Mouse (Mus musculus) MEL (cell line): ENCODE measurements around the gene L1cam. TPM values are rescaled to one million over a fixed set of nuclear protein-coding genes. Genes with fewer than 3 reads are reported as not detected.

Experiments
- DNase-seq: peaks from one replicate; pipeline ENCODE4 v3.0.0; 2011; ENCODE audit warnings: low read depth, low spot score
- H3K27ac ChIP-seq: 2 replicates; pipeline ENCODE4 v1.5.1; 2012; ENCODE audit warnings: low read depth, mild to moderate bottlenecking, control low read depth, low read length, moderate library complexity; ENCODE audit not compliant: control insufficient read depth
- H3K27me3 ChIP-seq, 2 experiments: fragments of 150-350 bp in 1 of 2; sonication (generic) in 1 of 2; 2 replicates each; pipeline ENCODE4 v1.6.1; 2012; ENCODE audit warnings: low read length in 2 of 2, mild to moderate bottlenecking in 2 of 2, improper control_type of control experiment in 1 of 2, moderate library complexity in 1 of 2; ENCODE audit not compliant: insufficient read depth in 2 of 2, control insufficient read depth in 1 of 2
- H3K36me3 ChIP-seq, 2 experiments: 2 replicates each; pipeline ENCODE4 v1.6.1; 2012 to 2014; ENCODE audit warnings: low read length in 2 of 2, improper control_type of control experiment in 1 of 2, inconsistent platforms in 1 of 2, mild to moderate bottlenecking in 1 of 2; ENCODE audit not compliant: insufficient read depth in 2 of 2, control insufficient read depth in 1 of 2
- H3K4me1 ChIP-seq, 2 experiments: fragments of 150-350 bp in 1 of 2; sonication (generic) in 1 of 2; 2 replicates each; pipeline ENCODE4 v1.6.1; 2012; ENCODE audit warnings: low read length in 2 of 2, improper control_type of control experiment in 1 of 2, mild to moderate bottlenecking in 1 of 2; ENCODE audit not compliant: insufficient read depth in 2 of 2, control insufficient read depth in 1 of 2
- H3K4me3 ChIP-seq, 2 experiments: fragments of 150-350 bp in 1 of 2; sonication (generic) in 1 of 2; 2 replicates each; pipeline ENCODE4 v1.5.1; 2012; ENCODE audit warnings: low read depth in 2 of 2, low read length in 2 of 2, mild to moderate bottlenecking in 2 of 2, moderate library complexity in 2 of 2, control low read depth in 1 of 2, improper control_type of control experiment in 1 of 2; ENCODE audit not compliant: control insufficient read depth in 1 of 2, insufficient read depth in 1 of 2
- H3K79me2 ChIP-seq: 2 replicates; pipeline ENCODE4 v1.6.1; 2012; ENCODE audit warnings: mild to moderate bottlenecking, low read length, moderate library complexity; ENCODE audit not compliant: control insufficient read depth, poor library complexity, insufficient read depth
- H3K9ac ChIP-seq: 2 replicates; pipeline ENCODE4 v1.6.1; 2012; ENCODE audit warnings: low read depth, mild to moderate bottlenecking, control low read depth, low read length, moderate library complexity; ENCODE audit not compliant: control insufficient read depth, poor library complexity, severe bottlenecking
- H3K9me3 ChIP-seq: fragments of 150-350 bp; sonication (generic); replicated peaks from 2 replicates; pipeline ENCODE4 v1.6.1; 2012; ENCODE audit warnings: mild to moderate bottlenecking, low read length, improper control_type of control experiment, moderate library complexity; ENCODE audit not compliant: insufficient read depth
- BHLHE40 ChIP-seq: IDR thresholded peaks from 2 replicates; pipeline ENCODE4 v1.6.1; 2012; ENCODE audit warnings: low read depth, mild to moderate bottlenecking, inconsistent platforms, low read length, improper control_type of control experiment, borderline replicate concordance
- CHD1 ChIP-seq: IDR thresholded peaks from 2 replicates; pipeline ENCODE4 v1.6.1; 2012; ENCODE audit warnings: low read depth, mild to moderate bottlenecking, inconsistent platforms, low read length, improper control_type of control experiment
- CTCF ChIP-seq, 3 experiments: IDR thresholded peaks in 2 of 3; conservative IDR thresholded peaks in 1 of 3; 2 replicates each; pipeline ENCODE4 v1.5.1; 2011 to 2012; ENCODE audit warnings: low read length in 3 of 3, low read depth in 2 of 3, mild to moderate bottlenecking in 2 of 3, improper control_type of control experiment in 1 of 3, inconsistent platforms in 1 of 3, mixed read lengths in 1 of 3, moderate library complexity in 1 of 3; ENCODE audit not compliant: control insufficient read depth in 1 of 3, insufficient read depth in 1 of 3, poor library complexity in 1 of 3, severe bottlenecking in 1 of 3
- ELF1 ChIP-seq: IDR thresholded peaks from 2 replicates; pipeline ENCODE4 v1.6.1; 2014; ENCODE audit warnings: low read depth, mild to moderate bottlenecking, inconsistent platforms, low read length, improper control_type of control experiment, moderate library complexity
- EP300 ChIP-seq, 2 experiments: IDR thresholded peaks; 2 replicates each; pipeline ENCODE4 v1.6.1; 2011; ENCODE audit warnings: improper control_type of control experiment in 2 of 2, low read length in 2 of 2, low read depth in 1 of 2, mild to moderate bottlenecking in 1 of 2
- GABPA ChIP-seq: IDR thresholded peaks from 2 replicates; pipeline ENCODE4 v1.6.1; 2012; ENCODE audit warnings: low read depth, mild to moderate bottlenecking, inconsistent platforms, low read length, improper control_type of control experiment, moderate library complexity
- GATA1 ChIP-seq: IDR thresholded peaks from 2 replicates; pipeline ENCODE4 v1.6.1; 2011; ENCODE audit warnings: low read depth, low read length, improper control_type of control experiment
- JUND ChIP-seq: IDR thresholded peaks from 2 replicates; pipeline ENCODE4 v1.6.1; 2011; ENCODE audit warnings: low read depth, mild to moderate bottlenecking, improper control_type of control experiment, low read length
- MAX ChIP-seq: IDR thresholded peaks from 2 replicates; pipeline ENCODE4 v1.6.1; 2011; ENCODE audit warnings: low read length, improper control_type of control experiment
- MAZ ChIP-seq: IDR thresholded peaks from 2 replicates; pipeline ENCODE4 v1.6.1; 2012; ENCODE audit warnings: low read depth, mild to moderate bottlenecking, inconsistent platforms, low read length, improper control_type of control experiment
- MYC ChIP-seq: IDR thresholded peaks from 2 replicates; pipeline ENCODE4 v1.6.1; 2011; ENCODE audit warnings: low read depth, mild to moderate bottlenecking, low read length, improper control_type of control experiment, moderate library complexity
- NELFE ChIP-seq: IDR thresholded peaks from 2 replicates; pipeline ENCODE4 v1.6.1; 2011; ENCODE audit warnings: low read depth, low read length, improper control_type of control experiment
- NRF1 ChIP-seq: IDR thresholded peaks from 2 replicates; pipeline ENCODE4 v1.6.1; 2014; ENCODE audit warnings: low read depth, mild to moderate bottlenecking, inconsistent platforms, low read length, improper control_type of control experiment, moderate library complexity; ENCODE audit not compliant: poor library complexity, insufficient read depth, severe bottlenecking
- POLR2A ChIP-seq, 2 experiments: IDR thresholded peaks; 2 replicates each; pipeline ENCODE4 v1.6.1; 2011 to 2012; ENCODE audit warnings: low read length in 2 of 2, mild to moderate bottlenecking in 2 of 2, control low read depth in 1 of 2, improper control_type of control experiment in 1 of 2, low read depth in 1 of 2, moderate library complexity in 1 of 2; ENCODE audit not compliant: control insufficient read depth in 1 of 2, insufficient read depth in 1 of 2, poor library complexity in 1 of 2
- RAD21 ChIP-seq: IDR thresholded peaks from 2 replicates; pipeline ENCODE4 v1.6.1; 2011; ENCODE audit warnings: mild to moderate bottlenecking, low read depth, low read length, improper control_type of control experiment
- RCOR1 ChIP-seq: IDR thresholded peaks from 2 replicates; pipeline ENCODE4 v1.6.1; 2012; ENCODE audit warnings: low read depth, mild to moderate bottlenecking, inconsistent platforms, low read length, improper control_type of control experiment
- SIN3A ChIP-seq: IDR thresholded peaks from 2 replicates; pipeline ENCODE4 v1.6.1; 2012; ENCODE audit warnings: low read length, improper control_type of control experiment, inconsistent platforms
- SMC3 ChIP-seq: IDR thresholded peaks from 2 replicates; pipeline ENCODE4 v1.6.1; 2011; ENCODE audit warnings: low read depth, low read length, improper control_type of control experiment
- TCF12 ChIP-seq: IDR thresholded peaks from 2 replicates; pipeline ENCODE4 v1.6.1; 2014; ENCODE audit warnings: low read depth, mild to moderate bottlenecking, inconsistent platforms, low read length, improper control_type of control experiment, moderate library complexity
- UBTF ChIP-seq: IDR thresholded peaks from 2 replicates; pipeline ENCODE4 v1.6.1; 2012; ENCODE audit warnings: low read depth, mild to moderate bottlenecking, inconsistent platforms, low read length, improper control_type of control experiment, moderate library complexity, borderline replicate concordance; ENCODE audit not compliant: insufficient read depth
- USF1 ChIP-seq: IDR thresholded peaks from 2 replicates; pipeline ENCODE4 v1.6.1; 2014; ENCODE audit warnings: low read depth, mild to moderate bottlenecking, inconsistent platforms, low read length, improper control_type of control experiment, moderate library complexity
- USF2 ChIP-seq, 2 experiments: IDR thresholded peaks; 2 replicates each; pipeline ENCODE4 v1.6.1; 2011 to 2012; ENCODE audit warnings: improper control_type of control experiment in 2 of 2, low read length in 2 of 2, borderline replicate concordance in 1 of 2, inconsistent platforms in 1 of 2, low read depth in 1 of 2, mild to moderate bottlenecking in 1 of 2; ENCODE audit not compliant: insufficient read depth in 1 of 2
- polyA plus RNA-seq, 2 experiments: library from polyadenylated mRNA; stranded (reverse) in 1 of 2; unstranded in 1 of 2; fragments of >175 nt in 1 of 2; fragments of >200 nt in 1 of 2; gene quantifications; 2 replicates each; pipeline versions ENCODE4 v1.2.1 to v1.2.4; 2012; ENCODE audit warnings: low replicate concordance in 2 of 2, low read depth in 1 of 2; ENCODE audit not compliant: insufficient read length in 2 of 2, insufficient read depth in 1 of 2, missing spikeins in 1 of 2
- total RNA-seq: library from RNA; depleted of rRNA; stranded (reverse); fragments of 300-350 nt; gene quantifications from 2 replicates; pipeline ENCODE4 v1.2.3, GENCODE M21; 2012

The L1cam gene
- total and polyA plus RNA-seq, 3 experiments: 0.73 to 0.96 TPM; not detected in 1

- TF ChIP-seq ELF1: no peak
- no peak for TF ChIP-seq JUND
- no peak for TF ChIP-seq RAD21
- TF ChIP-seq GABPA: no peak
- no peak for TF ChIP-seq GATA1
- no peak for TF ChIP-seq MAZ
- no peak for TF ChIP-seq EP300 (IDR thresholded peaks at IDR 0.05; ENCODE audit: low read depth in 1 of 2, low read length in 2 of 2)
- TF ChIP-seq UBTF: no peak
- no peak for TF ChIP-seq NELFE
- TF ChIP-seq POLR2A (IDR thresholded peaks at IDR 0.05; ENCODE audit: control insufficient read depth in 1 of 2, insufficient read depth in 1 of 2, low read depth in 1 of 2, low read length in 2 of 2, poor library complexity in 1 of 2): no peak
- TF ChIP-seq SMC3: no peak
- no peak for TF ChIP-seq MYC
- no peak for TF ChIP-seq BHLHE40
- no peak for TF ChIP-seq CHD1
- no peak for TF ChIP-seq TCF12
- no peak for TF ChIP-seq RCOR1
- Histone ChIP-seq H3K9me3 (no peaks in the 10 kb centered on the region), H3K27ac (no peak within 1 kb of the TSS), H3K9ac (no peak within 1 kb of the TSS), H3K36me3 (no peaks in the 10 kb centered on the region), H3K4me1 (no peaks in the 10 kb centered on the region), H3K4me3 (no peak within 1 kb of the TSS), H3K79me2 (no peaks in the 10 kb centered on the region), H3K27me3 (no peaks in the 10 kb centered on the region)
- no peak for DNase-seq
These were observed 4.3 kb downstream of the L1cam start, which contains the start of gene Avpr2 for GRCm38 (mm10) chrX:73891551-73892152. Gene Avpr2, plus strand, starts transcription at chrX:73892102.

- Histone ChIP-seq H3K27me3 (no peaks in the 10 kb centered on the region), H3K9me3 (no peaks in the 10 kb centered on the region), H3K36me3 (peaks cover 0 to 2% of the 10 kb centered on the region in 2 experiments; a peak in 2 of 4 replicates), H3K27ac (no peak overlapping the region), H3K9ac (no peak overlapping the region), H3K4me1 (peaks cover 4 to 21% of the 10 kb centered on the region in 2 experiments; a peak in 3 of 4 replicates), H3K79me2 (no peaks in the 10 kb centered on the region), H3K4me3 (no peak overlapping the region)
- DNase-seq: no peak
- TF ChIP-seq NELFE (no peak), MAX (no peak), CTCF (IDR thresholded peaks at IDR 0.05 in 2 of 3, conservative IDR thresholded peaks at IDR 0.05 in 1 of 3; ENCODE audit: control insufficient read depth in 1 of 3, insufficient read depth in 1 of 3, low read depth in 2 of 3, low read length in 3 of 3, poor library complexity in 1 of 3, severe bottlenecking in 1 of 3) (no peak), USF2 (IDR thresholded peaks at IDR 0.05; ENCODE audit: borderline replicate concordance in 1 of 2, insufficient read depth in 1 of 2, low read depth in 1 of 2, low read length in 2 of 2) (no peak), SIN3A (no peak), USF1 (no peak), NRF1 (no peak), CHD1 (no peak), ELF1 (no peak)
These were observed 14.4 kb downstream of the L1cam start for GRCm38 (mm10) chrX:73881463-73881862.
